In genomic region chr13:95986375-95986774, GRCm38 (mm10) we compare ENCODE assay signal across 8 mouse cellular contexts.
DNase-seq lines count a peak whose midpoint lies in the region; TF ChIP-seq lines count a peak whose summit lies in the region.
"Had no signal": no experiment of that assay in that cellular context is flagged by ENCODE, and none has a peak within 500 bp of the region (broad histone marks: within the 10 kb centered on the region; RNA-seq: fewer than 3 reads in every experiment).

No protein-coding gene starts in this region.

- no peak for DNase-seq in left cerebral cortex, adult 2 months (ENCODE audit: extremely low spot score in 1 of 2, low spot score in 2 of 2)
- no peak for DNase-seq in left cerebral cortex, postnatal 10 days (ENCODE audit: extremely low spot score in 1 of 2, low spot score in 2 of 2)
- peak; percentile 32 for DNase-seq in CD4-positive helper T cell, adult 2 months (ENCODE audit: low read depth, low spot score)
- DNase-seq in ES-CJ7 (ENCODE audit: low read depth, low spot score): peak; percentile 24
- peak; percentile 60 for DNase-seq in embryo, embryonic 11 days
- DNase-seq in ovary, postnatal 10 days (ENCODE audit: low spot score): no peak
- no peak for DNase-seq in gastrocnemius, postnatal 36 days
- DNase-seq: gastrocnemius, postnatal 14 days had no signal

- H3K4me3 ChIP-seq in left cerebral cortex, adult 2 months: no peak overlapping the region

- no peak overlapping the region for H3K27ac ChIP-seq in left cerebral cortex, adult 2 months

- peak; percentile 53 for TF ChIP-seq CTCF in left cerebral cortex, adult 2 months (IDR thresholded peaks at IDR 0.05)

- intact Hi-C loops in left cerebral cortex, adult 2 months (cut with DNase I): no loop called here
- intact Hi-C loops in left cerebral cortex, postnatal 10 days (cut with DNase I): no loop called here
- intact Hi-C loops in gastrocnemius, postnatal 36 days (cut with DNase I): no loop called here

Comparison
In these comparisons a context has a peak if more than half of its experiments do, and no peak if none do; other contexts are left out.
1. DNase-seq: peak in CD4-positive helper T cell, adult 2 months (single experiment), ES-CJ7 (single experiment) and embryo, embryonic 11 days (single experiment); none in left cerebral cortex, adult 2 months (0 of 2), left cerebral cortex, postnatal 10 days (0 of 2), ovary, postnatal 10 days (single experiment) and gastrocnemius, postnatal 36 days (0 of 2).